In genomic region chr11:44251821-44252220, GRCm38 (mm10) we compare ENCODE assay signal across 17 mouse cellular contexts.
"Had no signal": no experiment of that assay in that cellular context is flagged by ENCODE, and none has a peak within 500 bp of the region (broad histone marks: within the 10 kb centered on the region; RNA-seq: fewer than 3 reads in every experiment).

No protein-coding gene starts in this region.

- ATAC-seq: intestine, embryonic 16.5 days had no signal

- H3K4me2 ChIP-seq: liver, embryonic 13.5 days; midbrain, embryonic 11.5 days; neural tube, embryonic 12.5 days had no signal

- H3K9ac ChIP-seq: liver, embryonic 13.5 days; neural tube, embryonic 12.5 days had no signal

- H3K9me3 ChIP-seq: liver, embryonic 13.5 days; neural tube, embryonic 12.5 days had no signal

- H3K36me3 ChIP-seq: liver, embryonic 13.5 days; neural tube, embryonic 12.5 days had no signal

- H3K27me3 ChIP-seq: liver, embryonic 13.5 days; neural tube, embryonic 12.5 days had no signal

- DNase-seq: kidney, adult 18-20 months; kidney, adult 9 months; kidney, postnatal 14 days; kidney, postnatal 4 days; layer of hippocampus, postnatal 36 days; liver, embryonic 13.5 days; lung, adult 2 months; lung, postnatal 14 days; lung, postnatal 4 days; right cerebral cortex, adult 18-20 months; right cerebral cortex, postnatal 14 days; thymus, adult 18-20 months; thymus, postnatal 36 days had no signal

- H3K4me3 ChIP-seq: layer of hippocampus, adult 2 months; liver, embryonic 13.5 days; neural tube, embryonic 12.5 days had no signal

- H3K27ac ChIP-seq: layer of hippocampus, adult 2 months; liver, embryonic 13.5 days; neural tube, embryonic 12.5 days had no signal

- H3K4me1 ChIP-seq: liver, embryonic 13.5 days; neural tube, embryonic 12.5 days had no signal
